ENCODE assay signal across 10 mouse cellular contexts in the genomic region with DNA sequence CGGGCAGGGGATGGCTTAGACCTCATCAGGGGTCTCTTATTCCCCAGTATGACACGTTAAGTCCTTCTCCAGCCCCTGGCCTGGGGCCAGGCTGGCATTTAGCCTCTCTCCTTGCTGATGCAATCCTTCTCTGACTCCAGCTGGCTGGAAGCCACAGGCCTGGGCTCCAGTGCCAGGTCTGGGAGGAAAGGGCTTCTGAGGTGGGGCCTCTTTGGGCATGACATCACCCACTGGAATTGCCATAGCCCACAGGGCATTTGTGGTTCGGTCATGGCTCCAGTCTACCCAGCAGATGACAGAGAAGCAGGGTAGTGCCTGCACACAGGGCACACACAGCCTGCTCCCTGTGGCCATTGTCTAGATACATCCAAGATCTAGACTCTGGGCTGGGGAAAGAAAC. TPM values are rescaled to one million over a fixed set of nuclear protein-coding genes. Genes with fewer than 3 reads are reported as not detected.
DNase-seq lines count a peak whose midpoint lies in the region; ATAC-seq lines count a peak whose summit lies in the region.
"Had no signal": no experiment of that assay in that cellular context is flagged by ENCODE, and none has a peak within 500 bp of the region (broad histone marks: within the 10 kb centered on the region; RNA-seq: fewer than 3 reads in every experiment).

No protein-coding gene starts in this region.

- no peaks in the 10 kb centered on the region for H3K36me3 ChIP-seq in embryonic facial prominence, embryonic 13.5 days
- H3K36me3 ChIP-seq in embryonic facial prominence, embryonic 10.5 days (replicated peaks): peaks cover 10% of the 10 kb centered on the region; the same call in 1 of the 2 replicates
- H3K36me3 ChIP-seq: stomach, embryonic 15.5 days had no signal

- peaks cover 99% of the 10 kb centered on the region for H3K27me3 ChIP-seq in embryonic facial prominence, embryonic 13.5 days
- peaks cover 99% of the 10 kb centered on the region for H3K27me3 ChIP-seq in embryonic facial prominence, embryonic 10.5 days (replicated peaks; ENCODE audit: low read depth, poor library complexity, severe bottlenecking)

- peaks cover 32% of the 10 kb centered on the region for H3K4me1 ChIP-seq in embryonic facial prominence, embryonic 13.5 days
- peaks cover 28% of the 10 kb centered on the region for H3K4me1 ChIP-seq in embryonic facial prominence, embryonic 10.5 days

- no peak overlapping the region for H3K27ac ChIP-seq in embryonic facial prominence, embryonic 13.5 days
- no peak overlapping the region for H3K27ac ChIP-seq in embryonic facial prominence, embryonic 10.5 days (replicated peaks)

- intact Hi-C loops in gastrocnemius, postnatal 14 days (cut with DNase I; ENCODE audit: low total_unique reads): no loop called here

- no peak overlapping the region for H3K4me3 ChIP-seq in embryonic facial prominence, embryonic 13.5 days
- no peak overlapping the region for H3K4me3 ChIP-seq in embryonic facial prominence, embryonic 10.5 days
- H3K4me3 ChIP-seq: stomach, embryonic 15.5 days had no signal

- ATAC-seq in embryonic facial prominence, embryonic 13.5 days (ENCODE audit: insufficient number of reproducible peaks, insufficient read depth, low FRiP score, low TSS enrichment, low read depth): no peak

- WGBS in embryonic facial prominence, embryonic 13.5 days: 40% methylated on average over 3 of the region's 3 CpGs
- WGBS in embryonic facial prominence, embryonic 10.5 days: 53% methylated on average over 3 of the region's 3 CpGs

- H3K9ac ChIP-seq in embryonic facial prominence, embryonic 13.5 days: 0 out of 2 replicates have a peak overlapping the region, but pooled peaks have one; percentile 21
- H3K9ac ChIP-seq: stomach, embryonic 15.5 days had no signal

- H3K9me3 ChIP-seq in embryonic facial prominence, embryonic 13.5 days: no peaks in the 10 kb centered on the region
- no peaks in the 10 kb centered on the region for H3K9me3 ChIP-seq in embryonic facial prominence, embryonic 10.5 days
- H3K9me3 ChIP-seq: stomach, embryonic 15.5 days had no signal

- H3K4me2 ChIP-seq in embryonic facial prominence, embryonic 13.5 days: no peak overlapping the region
- H3K4me2 ChIP-seq: stomach, embryonic 15.5 days had no signal

- no peak for DNase-seq in embryonic facial prominence, embryonic 10.5 days (ENCODE audit: low spot score)
- peak; percentile 73 for DNase-seq in right cerebral cortex, postnatal 4 days
- no peak for DNase-seq in right cerebral cortex, postnatal 36 days (ENCODE audit: low spot score in 2 of 2)
- DNase-seq in gastrocnemius, postnatal 14 days: peak; percentile 72
- DNase-seq in kidney, postnatal 36 days: peak; percentile 83 to 84
- DNase-seq in ovary, postnatal 10 days (ENCODE audit: low spot score): peak; percentile 46
- DNase-seq in thymus, postnatal 0 days (ENCODE audit: low spot score): no peak

RNA-seq across cellular contexts. Expression of gene Dusp8, which starts 10.8 kb away (rescaled TPM):
- polyA plus RNA-seq in embryonic facial prominence, embryonic 13.5 days (2015; fragmentation: Nextera tagmentation; extraction: Ambion mirVana): 2.4 and 2.6 TPM in 2 replicates
- 3.2 and 3.4 TPM in 2 replicates for polyA plus RNA-seq in embryonic facial prominence, embryonic 10.5 days (2016; fragmentation: Nextera tagmentation; extraction: Ambion mirVana)
- total RNA-seq in gastrocnemius, postnatal 14 days (2021): 10 to 100 TPM; 16.5 to 24.6 TPM
- polyA plus RNA-seq in thymus, postnatal 0 days (2015; fragmentation: Nextera tagmentation; extraction: Ambion mirVana): 0.34 and 0.58 TPM in 2 replicates

RNA-seq across cellular contexts. Expression of gene Mob2, which starts 24.0 kb away (rescaled TPM):
- 66.1 and 69.2 TPM in 2 replicates for polyA plus RNA-seq in embryonic facial prominence, embryonic 13.5 days (2015; fragmentation: Nextera tagmentation; extraction: Ambion mirVana)
- polyA plus RNA-seq in embryonic facial prominence, embryonic 10.5 days (2016; fragmentation: Nextera tagmentation; extraction: Ambion mirVana): 67.4 and 68.0 TPM in 2 replicates
- 10 to 100 TPM; 26.6 to 32.0 TPM for total RNA-seq in gastrocnemius, postnatal 14 days (2021)
- polyA plus RNA-seq in thymus, postnatal 0 days (2015; fragmentation: Nextera tagmentation; extraction: Ambion mirVana): 92.2 and 93.5 TPM in 2 replicates

RNA-seq across cellular contexts. Expression of gene Gm45618, which starts 35.7 kb away (rescaled TPM):
- not detected in 2 replicates for polyA plus RNA-seq in embryonic facial prominence, embryonic 13.5 days (2015; fragmentation: Nextera tagmentation; extraction: Ambion mirVana)
- polyA plus RNA-seq in embryonic facial prominence, embryonic 10.5 days (2016; fragmentation: Nextera tagmentation; extraction: Ambion mirVana): not detected in 2 replicates
- total RNA-seq in gastrocnemius, postnatal 14 days (2021): not detected
- not detected in 2 replicates for polyA plus RNA-seq in thymus, postnatal 0 days (2015; fragmentation: Nextera tagmentation; extraction: Ambion mirVana)
- polyA plus RNA-seq: limb, embryonic 11.5 days; stomach, embryonic 15.5 days had no signal

RNA-seq across cellular contexts. Expression of gene Gm39115, which starts 51.0 kb away (rescaled TPM):
- not detected in 2 replicates for polyA plus RNA-seq in embryonic facial prominence, embryonic 13.5 days (2015; fragmentation: Nextera tagmentation; extraction: Ambion mirVana)
- not detected in 2 replicates for polyA plus RNA-seq in embryonic facial prominence, embryonic 10.5 days (2016; fragmentation: Nextera tagmentation; extraction: Ambion mirVana)
- total RNA-seq in gastrocnemius, postnatal 14 days (2021): not detected
- polyA plus RNA-seq in thymus, postnatal 0 days (2015; fragmentation: Nextera tagmentation; extraction: Ambion mirVana): not detected in 2 replicates
- polyA plus RNA-seq: limb, embryonic 11.5 days; stomach, embryonic 15.5 days had no signal

RNA-seq across cellular contexts. Expression of gene Gm45337, which starts 59.6 kb away (rescaled TPM):
- polyA plus RNA-seq in embryonic facial prominence, embryonic 13.5 days (2015; fragmentation: Nextera tagmentation; extraction: Ambion mirVana): not detected in 2 replicates
- not detected in 2 replicates for polyA plus RNA-seq in embryonic facial prominence, embryonic 10.5 days (2016; fragmentation: Nextera tagmentation; extraction: Ambion mirVana)
- not detected for total RNA-seq in gastrocnemius, postnatal 14 days (2021)
- not detected in 2 replicates for polyA plus RNA-seq in thymus, postnatal 0 days (2015; fragmentation: Nextera tagmentation; extraction: Ambion mirVana)
- polyA plus RNA-seq: limb, embryonic 11.5 days; stomach, embryonic 15.5 days had no signal

Comparison
In these comparisons a context has a peak if more than half of its experiments do, and no peak if none do; other contexts are left out.
1. DNase-seq: peak in right cerebral cortex, postnatal 4 days (single experiment), gastrocnemius, postnatal 14 days (single experiment), kidney, postnatal 36 days (2 of 2) and ovary, postnatal 10 days (single experiment); none in embryonic facial prominence, embryonic 10.5 days (single experiment), right cerebral cortex, postnatal 36 days (0 of 2) and thymus, postnatal 0 days (single experiment).